Mouse (Mus musculus) cerebellum, adult 9-11 months (tissue): ENCODE results near the gene Agbl4.
A peak's percentile ranks its signal among the peaks of the same experiment; 100 is the strongest.

Experiments
- DNase-seq: peaks from one replicate; pipeline ENCODE4 v3.0.0; 2022

Gene Agbl4

DNA sequence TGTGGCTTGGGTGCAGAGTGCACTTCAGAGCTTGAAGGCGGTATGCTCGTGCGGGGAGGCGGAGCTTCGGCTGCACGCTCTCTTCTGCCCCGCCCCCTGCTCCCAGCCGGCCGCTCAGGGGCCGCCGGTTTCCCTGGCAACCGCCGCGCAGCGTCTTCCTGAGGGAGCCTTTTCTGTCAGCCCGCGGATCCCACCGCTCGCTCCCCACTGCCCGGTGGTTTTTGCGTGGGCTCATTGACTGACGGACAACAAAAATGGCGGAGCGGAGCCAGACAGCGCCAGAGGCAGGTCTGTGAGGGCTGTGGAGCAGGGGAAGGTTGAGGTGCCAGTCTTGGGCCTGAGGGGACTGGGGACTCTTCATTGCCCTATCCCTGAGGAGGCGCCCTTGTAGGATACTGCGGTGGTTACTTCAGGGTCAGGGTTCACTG, at the start of gene Agbl4:
Gene Agbl4 (plus strand): TSS at position 44 of the 428 bp plus-strand sequence.
- peak; percentile 39 for DNase-seq

DNA sequence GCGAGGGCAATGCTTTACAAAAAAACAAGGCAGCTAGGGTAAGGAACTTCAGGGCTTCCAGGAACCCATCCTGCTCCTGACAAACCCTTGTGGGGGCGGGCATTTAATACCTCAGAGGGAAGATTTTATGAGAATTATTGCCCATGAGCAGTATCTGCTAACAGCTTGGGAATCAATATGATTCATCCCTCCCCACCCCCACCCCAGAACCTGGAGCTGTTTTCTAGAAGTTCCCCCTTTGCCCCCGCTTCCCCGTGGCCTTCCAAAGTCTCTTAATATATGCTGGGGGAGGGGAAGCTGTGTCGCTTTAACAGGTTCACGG, 46.6 kb upstream of the Agbl4 start:
- DNase-seq, result no peak

DNA sequence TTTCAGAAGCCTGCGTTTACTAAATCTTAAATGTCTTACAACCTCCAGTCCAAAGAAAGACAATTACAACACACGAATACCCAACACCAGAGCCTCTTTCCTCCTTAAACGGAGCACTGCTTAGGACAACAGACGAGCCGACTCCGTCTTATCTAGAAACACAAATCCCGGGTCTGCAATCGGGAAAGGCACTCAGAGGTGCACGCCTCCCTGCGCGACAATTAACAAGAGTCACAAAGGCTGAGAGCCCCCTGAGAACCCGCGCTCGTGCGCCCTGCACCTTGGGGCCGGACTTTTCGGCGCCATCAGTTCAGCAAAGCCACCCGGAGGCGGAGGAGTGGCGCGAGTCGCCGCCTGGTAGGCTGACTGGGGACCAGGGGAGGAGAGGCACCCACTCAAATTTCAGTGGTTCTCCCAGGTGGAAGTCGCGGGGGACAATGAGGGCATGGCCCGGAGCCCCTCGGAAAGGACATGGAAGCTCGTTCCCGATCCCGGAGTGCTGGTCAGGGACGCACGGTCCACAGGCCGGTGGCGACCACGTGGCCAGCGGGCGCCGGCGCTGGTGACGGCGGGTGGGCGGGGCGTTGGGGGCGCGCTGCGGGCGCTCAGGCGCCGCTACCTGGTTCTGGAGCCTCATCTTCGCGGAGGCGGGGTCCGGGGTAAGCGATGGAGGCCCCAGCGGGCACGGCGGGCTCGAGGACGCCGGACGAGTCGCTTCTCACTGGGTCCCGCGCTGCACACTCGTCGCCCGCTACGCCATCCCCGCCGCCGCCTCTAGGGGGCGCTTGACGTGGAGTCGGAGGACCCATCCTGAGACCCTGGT, 46.1 kb upstream of the Agbl4 start, which contains the start of gene Elavl4:
Gene Elavl4 (minus strand): TSS at position 732 of the 823 bp plus-strand sequence.
- DNase-seq, result peak; percentile 73

DNA sequence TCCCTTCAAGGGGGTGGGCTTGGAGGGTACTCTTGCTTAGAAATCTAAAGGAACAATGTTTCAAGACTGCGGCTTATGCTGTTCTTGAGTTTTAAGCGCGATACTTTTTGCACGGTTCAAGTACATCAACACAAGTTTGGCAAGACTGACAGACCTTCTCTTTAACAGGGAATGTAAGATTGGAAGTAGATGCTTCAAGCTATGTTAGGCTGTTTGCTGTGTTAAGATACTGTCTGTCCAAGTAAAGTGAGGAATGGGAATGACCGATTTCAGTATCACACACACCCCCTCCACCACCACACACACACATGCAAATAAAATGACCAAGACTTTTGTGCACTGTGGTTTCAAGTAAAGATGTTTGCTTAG, 45.5 kb upstream of the Agbl4 start:
- DNase-seq, result no peak

DNA sequence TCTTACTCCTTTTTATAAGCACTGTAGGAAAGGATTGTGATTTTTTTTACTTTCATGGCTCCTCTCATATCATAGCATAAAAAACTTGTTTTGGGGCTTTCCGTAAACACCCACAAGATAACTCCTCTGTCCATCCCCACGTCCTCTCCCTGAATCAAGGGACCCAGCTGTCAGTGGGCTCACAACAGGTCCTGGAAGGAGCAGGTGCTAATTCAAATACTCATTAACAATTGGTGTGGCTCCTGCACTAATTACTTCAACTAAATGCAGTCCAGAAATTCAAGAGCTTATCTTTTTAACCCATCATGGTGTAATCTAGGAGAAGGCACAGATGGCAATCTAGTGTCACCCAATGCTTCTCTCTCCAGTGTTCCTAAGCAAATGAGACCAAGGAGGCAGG, 36.9 kb upstream of the Agbl4 start:
- DNase-seq, result no peak

DNA sequence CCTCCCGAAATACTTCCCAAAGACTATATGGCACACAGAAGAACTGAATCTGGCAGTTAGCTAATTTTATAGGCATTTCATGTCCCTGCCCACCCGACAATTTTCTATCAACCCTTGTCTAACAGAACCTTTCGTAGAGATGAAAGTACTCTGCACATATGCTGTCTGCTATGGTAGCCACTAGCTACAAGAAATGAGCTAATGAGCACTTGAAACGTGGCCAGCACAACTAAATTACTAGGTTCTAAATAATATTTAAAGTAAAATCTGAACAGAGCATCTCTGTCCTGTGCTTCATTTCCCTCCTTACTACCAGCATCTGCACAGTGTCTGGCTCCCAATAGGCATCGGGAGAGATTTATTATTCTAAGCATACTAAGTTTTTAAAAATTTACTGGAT, 1.2 kb upstream of the Agbl4 start:
- DNase-seq, result no peak

DNA sequence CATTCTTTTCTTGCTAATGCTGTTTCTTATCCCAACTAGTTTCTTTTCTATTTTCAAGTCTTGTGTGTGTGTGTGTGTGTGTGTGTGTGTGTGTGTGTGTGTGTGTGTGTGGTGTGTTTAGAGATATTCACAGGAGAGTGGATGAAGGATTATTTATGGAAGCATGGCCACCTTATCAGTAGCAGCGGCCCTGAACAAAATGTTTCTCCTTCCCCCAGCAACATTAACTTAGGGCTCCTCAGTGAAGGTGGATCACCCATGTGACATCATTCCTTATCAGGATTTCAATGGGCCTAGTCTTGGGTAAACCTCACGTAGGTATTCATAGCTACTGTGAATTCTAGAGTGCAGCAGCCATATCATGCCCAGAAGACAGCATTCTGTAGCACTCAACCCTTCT, 22.8 kb downstream of the Agbl4 start:
- no peak for DNase-seq

DNA sequence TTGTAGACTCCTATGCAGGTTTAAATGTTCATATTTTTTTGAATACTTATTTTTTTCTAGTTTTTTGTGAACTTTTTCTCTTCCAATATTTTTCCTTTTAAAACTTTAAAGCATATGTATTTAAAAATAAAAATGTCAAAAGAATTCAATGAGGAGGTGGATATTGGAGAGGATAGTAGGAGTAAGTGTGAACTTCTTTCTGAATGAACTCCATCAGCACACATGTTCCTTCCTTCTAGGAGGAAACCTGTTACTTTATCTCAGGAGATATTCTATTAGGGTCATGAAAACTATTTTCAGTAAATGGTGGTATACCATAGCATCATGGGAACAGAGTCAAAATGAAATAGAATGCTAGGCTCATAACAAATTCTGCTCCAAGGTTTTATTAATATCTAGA, 30.2 kb downstream of the Agbl4 start:
- no peak for DNase-seq

DNA sequence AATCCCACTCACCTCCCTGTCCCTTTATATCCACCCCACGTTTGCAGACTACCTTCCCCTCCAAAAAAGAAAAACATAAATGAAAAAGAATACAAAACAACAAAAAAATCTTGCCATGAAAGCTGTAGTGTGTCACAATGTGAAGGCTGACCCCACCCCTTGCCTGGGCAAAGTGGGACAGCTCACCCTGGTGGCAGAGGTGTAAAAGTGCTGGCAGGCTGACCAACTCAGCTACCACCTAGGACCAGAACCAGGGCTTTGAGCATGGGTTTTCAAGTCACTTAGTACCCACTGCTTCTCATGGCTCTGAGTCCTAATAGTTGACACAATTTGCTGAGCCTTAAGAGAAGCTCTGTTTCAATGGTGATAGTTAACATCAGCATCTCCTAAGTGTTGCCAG, 96.9 kb downstream of the Agbl4 start:
- DNase-seq, result no peak

DNA sequence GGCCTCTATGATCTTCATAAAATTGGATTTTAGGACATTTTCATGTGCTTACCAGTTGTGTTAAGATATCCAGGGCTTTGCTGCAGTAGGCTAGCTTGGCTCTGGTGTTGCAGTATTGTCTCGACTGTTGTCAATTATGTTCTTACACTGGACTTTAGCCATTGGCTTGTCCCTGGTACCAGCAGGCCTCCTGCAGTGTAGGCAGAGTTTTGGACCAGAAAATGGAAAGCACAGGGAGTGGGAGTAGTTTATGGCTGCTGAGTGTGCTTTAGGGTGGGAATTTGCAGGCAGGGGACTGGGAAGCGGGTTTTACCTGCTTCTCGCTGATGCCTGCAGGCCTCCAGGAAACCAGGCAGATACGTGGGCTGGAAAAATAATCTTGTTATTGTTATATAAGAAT, 132.3 kb downstream of the Agbl4 start:
- DNase-seq, result no peak

DNA sequence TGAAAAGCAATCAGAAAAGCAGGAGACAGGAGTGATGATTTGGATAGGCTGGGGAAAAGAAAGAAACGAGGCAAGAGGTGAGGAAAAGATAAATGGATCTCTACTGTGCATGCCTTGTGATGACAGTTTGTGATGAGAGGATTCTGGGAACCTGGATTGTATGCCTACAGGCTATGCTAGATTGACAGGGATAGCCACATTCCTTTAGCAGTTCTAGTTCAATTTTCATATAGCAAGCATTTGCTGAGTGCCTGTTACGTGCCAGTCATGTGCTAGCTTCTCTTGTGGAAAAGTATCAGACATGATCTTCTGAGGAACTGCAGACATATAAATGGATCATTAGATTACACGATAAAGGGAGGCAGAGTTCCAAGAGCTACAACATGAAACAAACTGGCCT, 151.8 kb downstream of the Agbl4 start:
- DNase-seq, result no peak

DNA sequence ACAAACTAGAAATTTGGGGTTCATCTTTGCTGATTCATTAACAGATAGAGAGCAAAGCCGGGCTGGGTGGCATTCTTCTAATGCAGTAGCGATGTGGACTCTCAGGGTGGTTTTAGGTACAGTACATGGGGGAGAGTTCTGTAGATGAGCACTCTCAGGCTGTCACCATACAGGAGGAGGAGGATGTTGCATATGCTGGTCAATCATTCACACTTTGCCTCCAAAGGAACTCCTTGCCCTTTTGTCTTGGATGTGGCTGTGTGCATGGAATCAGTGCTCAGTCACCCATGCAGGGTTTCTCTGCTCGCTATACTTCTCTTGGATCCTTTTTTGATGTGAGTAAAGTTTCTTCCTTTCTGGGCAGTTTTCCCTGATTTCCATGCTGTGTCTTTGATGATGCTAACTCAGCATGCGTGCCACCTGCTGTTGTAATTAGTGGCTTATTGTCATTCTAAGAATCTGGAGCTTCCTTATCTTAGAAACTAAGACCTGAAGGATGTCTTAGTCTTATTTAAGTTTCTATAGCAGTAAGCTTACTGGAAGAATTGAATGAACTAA, 200.3 kb downstream of the Agbl4 start:
- DNase-seq, result no peak

DNA sequence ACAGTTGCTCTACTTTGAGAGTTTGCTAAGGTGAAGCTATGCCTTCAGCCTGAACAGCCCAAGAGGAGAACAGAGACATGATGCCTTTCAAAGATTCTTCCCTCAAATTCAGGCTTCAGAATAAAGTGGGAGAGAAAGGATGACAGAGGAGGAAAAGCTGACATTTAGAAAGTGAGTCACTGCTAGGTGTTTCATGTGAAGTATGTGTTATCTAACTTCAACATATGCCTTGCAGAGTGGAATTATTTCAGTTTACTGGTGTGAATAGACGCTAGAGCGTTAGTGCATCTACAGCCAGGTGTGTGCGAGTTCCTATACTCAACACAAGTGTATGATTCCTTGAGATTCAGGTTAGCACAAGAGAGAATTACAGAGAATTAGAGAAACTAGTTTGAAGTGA, 244.0 kb downstream of the Agbl4 start:
- DNase-seq, result no peak

DNA sequence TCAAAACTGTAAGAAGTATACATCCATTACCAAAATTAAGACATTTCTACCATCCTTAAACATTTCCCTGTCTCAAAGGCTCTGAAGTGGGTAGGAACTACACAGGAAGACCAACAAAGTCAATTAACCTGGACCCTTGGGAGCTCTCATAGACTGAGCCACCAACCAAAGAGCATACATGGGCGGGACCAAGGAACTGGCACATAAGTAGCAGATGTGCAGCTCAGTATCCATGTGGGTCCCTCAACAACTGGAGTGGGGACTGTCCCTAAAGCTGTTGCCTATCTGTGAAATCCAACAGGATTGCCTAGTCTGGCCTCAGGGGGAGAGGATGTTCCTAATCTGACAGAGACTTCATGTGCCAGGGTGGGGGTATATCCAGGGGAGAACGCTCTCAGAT, 265.5 kb downstream of the Agbl4 start:
- no peak for DNase-seq

DNA sequence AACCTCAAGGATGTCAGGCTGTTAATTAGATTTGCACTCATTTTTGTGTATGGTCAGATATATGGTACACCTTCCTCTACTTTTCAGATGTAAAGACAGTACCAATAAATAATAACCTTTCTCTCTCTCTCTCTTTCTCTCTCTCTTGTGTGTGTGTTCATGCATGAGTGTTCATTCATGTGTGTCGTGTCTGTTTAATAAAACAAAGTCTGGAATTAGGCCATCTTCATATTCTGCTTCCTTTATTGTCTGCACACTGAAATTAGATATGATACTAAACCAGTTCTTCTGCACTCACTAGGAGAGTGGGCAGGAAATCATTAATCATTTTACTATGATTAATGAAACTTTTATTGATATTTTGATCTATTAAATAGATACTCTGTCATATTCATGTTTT, 276.7 kb downstream of the Agbl4 start:
- no peak for DNase-seq

DNA sequence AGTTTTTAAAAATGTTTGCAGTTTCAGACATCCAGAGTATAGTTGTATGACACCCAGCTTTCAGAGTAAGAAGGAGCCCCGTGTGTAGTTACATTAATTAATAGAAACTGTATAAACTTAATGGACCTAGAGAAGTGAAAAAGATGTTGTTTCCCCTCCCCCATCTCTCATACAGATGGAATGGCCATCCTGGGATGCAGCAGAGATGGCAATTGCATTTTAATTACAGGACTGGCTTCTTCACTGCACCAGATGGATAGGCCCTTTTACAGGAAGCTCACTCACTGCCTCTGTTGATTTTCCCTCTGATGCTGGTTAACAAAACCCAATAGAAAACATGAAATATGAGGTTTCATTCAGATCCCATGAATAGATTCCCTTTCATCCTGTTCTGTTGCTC, 337.7 kb downstream of the Agbl4 start:
- DNase-seq, result no peak

DNA sequence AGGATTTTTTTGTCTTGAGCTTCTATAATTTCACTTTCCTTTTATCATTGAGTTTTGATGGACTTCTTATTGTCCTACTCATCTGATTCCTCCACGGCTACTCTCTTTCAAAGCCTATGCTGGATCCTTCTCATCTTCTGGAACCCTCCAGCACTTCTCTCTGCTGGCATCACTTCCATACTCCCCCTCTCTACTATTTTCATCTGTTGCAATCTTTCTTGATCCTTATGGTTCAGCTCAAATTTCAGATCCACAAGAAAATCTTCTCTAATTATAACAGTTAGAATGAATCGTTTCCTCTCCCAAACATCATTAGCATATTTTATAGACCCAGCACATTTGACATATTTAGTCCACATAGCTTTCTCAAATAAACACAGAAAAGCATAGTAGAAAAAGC, 360.5 kb downstream of the Agbl4 start:
- no peak for DNase-seq

DNA sequence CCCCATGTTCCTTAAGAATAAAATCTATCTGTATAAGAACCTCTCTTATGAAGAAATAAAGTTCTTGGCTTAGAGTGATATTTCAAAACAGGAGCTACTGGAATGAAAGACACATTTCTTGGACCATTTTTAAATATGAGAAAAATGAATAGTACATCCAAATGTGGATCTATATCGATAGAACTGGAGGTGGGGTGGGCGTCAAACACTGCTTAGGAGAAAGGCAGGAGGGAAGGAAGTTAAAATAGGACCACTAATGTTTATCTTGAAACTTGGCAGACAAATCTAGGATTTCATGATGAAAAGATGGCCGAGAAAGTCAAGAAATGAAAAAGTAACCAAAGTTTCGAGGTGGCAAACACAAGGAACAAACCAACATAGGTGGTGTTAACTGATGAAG, 391.1 kb downstream of the Agbl4 start:
- DNase-seq, result no peak

DNA sequence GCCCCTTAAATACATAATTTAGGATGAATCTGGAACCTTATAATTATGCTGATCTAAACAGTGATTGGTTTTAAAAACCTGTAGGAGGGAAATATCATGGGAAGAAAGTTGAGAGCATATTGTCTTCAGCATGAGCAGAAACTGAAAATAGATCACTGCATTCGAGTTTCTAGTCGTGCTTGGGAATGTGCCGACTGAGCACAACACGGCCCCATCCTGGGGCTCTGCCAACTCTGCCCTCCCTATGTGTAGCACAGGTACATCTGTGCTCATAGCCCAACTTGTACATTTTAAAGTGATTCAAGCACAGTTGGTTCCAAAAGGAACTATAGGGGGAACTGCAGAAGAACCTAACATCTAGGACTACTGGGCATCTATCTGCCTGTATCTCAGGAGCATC, 402.4 kb downstream of the Agbl4 start:
- DNase-seq, result no peak

DNA sequence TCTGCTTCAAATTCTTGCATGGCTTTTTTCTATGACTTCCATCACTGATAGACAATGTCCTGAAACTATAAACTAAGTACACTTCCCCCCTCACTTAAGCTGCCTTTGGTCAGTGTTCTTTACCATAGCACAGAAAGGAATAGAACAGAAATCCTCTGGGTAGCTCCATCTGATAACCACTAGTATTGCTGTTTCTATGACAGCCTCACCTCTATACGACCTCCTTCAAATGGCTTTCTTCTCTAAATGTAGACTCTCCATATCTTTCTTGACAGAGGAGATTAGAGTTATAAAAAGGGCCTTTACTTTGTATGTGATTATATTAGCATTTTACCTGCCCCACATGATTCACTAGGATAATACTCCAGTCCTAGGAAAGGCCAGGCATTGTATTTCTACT, 413.5 kb downstream of the Agbl4 start:
- no peak for DNase-seq

DNA sequence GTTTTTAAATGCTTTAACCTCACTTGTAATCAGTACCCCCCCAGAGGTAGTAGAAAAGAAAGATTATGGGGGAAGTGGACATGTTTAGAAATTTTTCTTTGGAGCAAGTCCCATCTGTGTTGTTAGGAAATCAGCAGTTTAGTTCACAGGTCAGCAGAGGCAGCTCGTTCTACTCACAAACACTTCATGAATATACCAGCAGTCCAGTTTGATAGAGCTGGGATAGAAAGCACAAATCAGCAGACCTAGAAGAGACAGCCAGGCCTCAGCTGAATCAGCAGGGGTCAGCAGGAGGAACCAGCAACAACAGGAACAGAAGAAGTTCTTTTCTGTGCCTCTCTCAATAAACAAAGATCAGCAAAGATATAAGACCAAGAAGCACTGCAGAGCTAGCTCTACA, 435.3 kb downstream of the Agbl4 start:
- DNase-seq, result no peak

DNA sequence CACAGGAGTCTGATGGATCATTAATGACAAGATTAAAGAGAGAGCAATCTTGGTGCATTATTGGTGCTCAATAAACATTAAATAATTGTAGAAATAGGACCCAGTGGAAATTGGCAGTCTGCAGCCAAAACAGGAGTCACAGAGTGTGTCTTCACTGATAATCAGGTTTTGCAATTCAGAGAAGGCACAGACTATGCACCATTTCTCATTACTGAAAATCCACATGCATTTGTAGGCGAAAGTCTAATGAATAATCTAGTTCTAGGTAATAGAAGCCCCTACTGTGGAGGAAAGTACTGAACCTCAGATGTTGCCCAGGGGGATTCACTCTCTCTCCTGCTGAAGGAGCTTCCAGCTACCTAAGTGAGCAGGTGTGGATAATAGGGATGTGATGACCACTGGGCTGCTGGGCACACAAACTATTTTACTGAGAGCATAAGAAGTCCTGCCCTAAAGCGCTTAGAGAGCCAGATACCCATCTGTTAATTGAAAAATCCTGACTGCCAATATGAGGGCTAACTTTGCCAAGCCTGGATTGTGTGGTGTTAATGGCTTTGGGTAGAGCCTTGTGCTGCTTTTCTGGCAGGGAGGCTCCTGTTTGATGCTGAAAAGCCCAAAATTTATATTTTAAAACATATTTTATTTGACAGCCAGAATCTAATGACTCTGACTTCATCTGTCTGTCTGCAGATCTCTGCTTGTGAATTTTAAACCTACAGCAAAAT, 482.4 kb downstream of the Agbl4 start:
- peak; percentile 4 for DNase-seq

DNA sequence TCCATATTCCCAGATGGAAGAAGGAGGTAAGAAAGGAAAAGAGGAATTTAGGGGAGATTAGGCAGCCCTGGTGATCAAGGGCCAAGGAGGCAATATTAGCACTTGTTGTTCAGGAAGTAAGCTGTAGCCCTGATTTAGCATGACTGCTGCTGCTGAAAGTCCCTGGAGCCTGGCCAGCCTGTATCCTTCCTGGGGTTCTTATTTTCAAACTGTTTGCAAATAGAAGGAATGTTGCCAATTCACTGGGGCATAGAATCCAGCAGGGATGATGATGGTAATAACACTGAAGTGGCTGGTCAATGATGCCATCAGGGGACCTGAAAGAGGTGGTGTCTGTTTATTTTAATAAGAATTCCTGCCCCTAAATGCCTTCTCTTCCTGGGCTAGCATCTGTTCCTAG, 518.6 kb downstream of the Agbl4 start:
- DNase-seq, result no peak

DNA sequence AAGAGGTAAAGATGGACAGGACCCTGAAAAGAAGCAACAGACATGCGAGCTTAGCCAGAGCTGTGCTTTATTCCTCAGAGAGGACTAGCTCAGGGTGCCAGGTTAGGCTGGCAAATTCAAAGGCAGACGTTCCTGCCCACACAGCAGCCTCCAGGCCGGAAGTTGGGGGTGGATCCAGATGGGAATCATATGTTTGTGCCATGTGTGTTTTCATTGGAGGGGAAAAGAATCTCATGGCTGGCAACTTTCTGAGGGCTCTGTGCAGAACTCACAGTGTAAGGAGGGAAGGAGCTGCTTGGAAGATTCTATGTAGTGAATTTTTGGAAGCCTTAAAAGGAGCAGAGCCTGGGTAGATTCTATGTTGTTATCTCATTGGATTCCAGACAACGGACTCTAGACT, 519.1 kb downstream of the Agbl4 start:
- no peak for DNase-seq
